In the genomic region with DNA sequence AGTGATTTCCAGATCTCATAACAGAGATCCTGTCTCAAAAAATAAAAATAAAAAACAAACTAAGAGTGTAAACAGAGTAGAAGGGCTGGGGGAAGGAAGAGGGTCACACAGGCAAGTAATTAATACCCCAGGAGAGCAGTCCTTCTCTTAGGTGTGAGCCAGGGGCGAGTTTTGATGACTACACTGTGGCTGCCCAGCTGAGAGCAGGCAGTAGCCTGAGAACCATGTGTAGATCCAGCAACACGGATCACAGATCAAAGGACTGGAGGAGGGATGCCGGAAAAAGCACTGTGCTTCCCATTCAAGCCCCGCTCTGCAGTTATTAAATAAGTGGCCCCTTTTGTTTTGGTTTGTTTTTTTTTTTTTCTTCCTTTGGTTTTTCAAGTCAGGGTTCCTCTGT, we compare ENCODE assay signal across 20 mouse cellular contexts.
"Had no signal": no experiment of that assay in that cellular context is flagged by ENCODE, and none has a peak within 500 bp of the region (broad histone marks: within the 10 kb centered on the region; RNA-seq: fewer than 3 reads in every experiment).

No protein-coding gene starts in this region.

- H3K4me2 ChIP-seq: lung, embryonic 15.5 days; midbrain, embryonic 11.5 days; midbrain, embryonic 13.5 days; midbrain, embryonic 15.5 days; neural tube, embryonic 13.5 days; neural tube, embryonic 15.5 days had no signal

- ATAC-seq: liver, postnatal 0 days; midbrain, embryonic 13.5 days; midbrain, embryonic 15.5 days had no signal

- H3K4me3 ChIP-seq: lung, embryonic 15.5 days; megakaryocyte, embryonic 14.5 days; midbrain, embryonic 13.5 days; midbrain, embryonic 15.5 days; neural tube, embryonic 13.5 days; neural tube, embryonic 15.5 days had no signal

- H3K27me3 ChIP-seq: lung, embryonic 15.5 days; midbrain, embryonic 13.5 days; midbrain, embryonic 15.5 days; neural tube, embryonic 13.5 days; neural tube, embryonic 15.5 days had no signal

- H3K36me3 ChIP-seq: lung, embryonic 15.5 days; midbrain, embryonic 13.5 days; midbrain, embryonic 15.5 days; neural tube, embryonic 13.5 days; neural tube, embryonic 15.5 days had no signal

- H3K9me3 ChIP-seq: lung, embryonic 15.5 days; megakaryocyte, embryonic 14.5 days; midbrain, embryonic 13.5 days; midbrain, embryonic 15.5 days; neural tube, embryonic 13.5 days; neural tube, embryonic 15.5 days had no signal

- DNase-seq: liver, postnatal 0 days; lung, adult 2 months; lung, postnatal 14 days; lung, postnatal 36 days; retina, postnatal 1 day; right cerebral cortex, adult 18-20 months; right cerebral cortex, postnatal 25 days; right cerebral cortex, postnatal 4 days; spleen, adult 18-20 months; thymus, adult 18-20 months; thymus, postnatal 14 days; thymus, postnatal 36 days had no signal

- H3K4me1 ChIP-seq: megakaryocyte, embryonic 14.5 days; midbrain, embryonic 13.5 days; midbrain, embryonic 15.5 days; neural tube, embryonic 15.5 days had no signal

- H3K27ac ChIP-seq: lung, embryonic 15.5 days; macrophage; midbrain, embryonic 13.5 days; midbrain, embryonic 15.5 days; neural tube, embryonic 13.5 days; neural tube, embryonic 15.5 days had no signal

- H3K9ac ChIP-seq: liver, postnatal 0 days; lung, embryonic 15.5 days; midbrain, embryonic 13.5 days; midbrain, embryonic 15.5 days; neural tube, embryonic 13.5 days; neural tube, embryonic 15.5 days had no signal
